Mouse (Mus musculus): ENCODE results near the gene Rac1.

GRCm38 (mm10) chr5:143493163-143493562 lies 34.7 kb downstream of the Rac1 start:
- no peak for TF ChIP-seq EP300 (IDR thresholded peaks at IDR 0.05; ENCODE audit: insufficient read depth, low read depth, low read length)
- no peak for TF ChIP-seq CTCF (IDR thresholded peaks at IDR 0.05)
- no peak for TF ChIP-seq POLR2A (IDR thresholded peaks at IDR 0.05; ENCODE audit: insufficient read depth, low read depth, low read length)

Measured in heart, adult 2 months (tissue).